Mouse (Mus musculus) thymus, adult 2 months (tissue): ENCODE measurements around the gene AC131692.1.

Experiments
- CTCF ChIP-seq: fragments of 200-500 bp; IDR thresholded peaks from 2 replicates; pipeline ENCODE4 v1.5.1; 2012; ENCODE audit warnings: mild to moderate bottlenecking, control low read depth, low read length, moderate library complexity, borderline replicate concordance; ENCODE audit not compliant: control insufficient read depth, poor library complexity, insufficient read depth; ENCODE audit errors: extremely low read depth
- POLR2A ChIP-seq: fragments of 200-500 bp; IDR thresholded peaks from 2 replicates; pipeline ENCODE4 v1.6.1; 2012; ENCODE audit warnings: mild to moderate bottlenecking, low read length, control low read depth, moderate library complexity; ENCODE audit not compliant: control insufficient read depth, poor library complexity, insufficient read depth; ENCODE audit errors: extremely low read depth

DNA sequence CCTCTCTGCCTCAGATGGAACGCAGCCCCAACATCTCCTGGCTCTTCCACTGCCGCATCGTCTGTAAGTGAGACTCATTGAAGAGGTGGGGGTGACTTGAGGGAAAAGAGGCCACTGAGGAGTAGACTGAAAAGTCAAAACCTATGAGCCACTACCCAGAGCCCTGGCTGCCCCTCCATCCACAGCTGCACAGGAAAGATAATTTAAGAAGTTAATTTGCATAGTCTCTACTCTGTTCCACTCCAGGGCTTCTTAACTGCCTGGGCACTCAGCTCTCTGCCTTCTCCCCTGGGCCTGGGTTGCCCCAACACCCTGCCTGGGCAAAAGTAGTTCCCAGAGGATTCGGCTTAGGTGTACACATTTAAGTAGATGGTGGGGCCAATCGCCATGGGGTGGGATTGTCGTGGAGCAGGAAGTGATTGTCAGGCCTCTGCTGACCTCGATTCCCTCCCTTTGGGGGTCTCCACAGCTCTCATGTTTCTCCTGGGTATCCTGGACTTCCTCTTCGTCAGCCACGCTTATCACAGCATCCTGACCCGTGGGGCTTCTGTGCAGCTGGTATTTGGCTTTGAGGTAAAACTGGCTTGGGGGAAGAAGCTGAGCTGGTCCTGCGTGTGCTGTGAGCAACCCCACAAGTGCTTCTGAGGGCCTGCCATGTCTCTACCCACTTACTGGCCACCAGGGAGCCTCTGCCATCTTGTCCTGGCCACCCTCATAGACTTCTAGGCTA lies 45.4 kb upstream of the AC131692.1 start:
- no peak for TF ChIP-seq CTCF
- no peak for TF ChIP-seq POLR2A
